26 mouse cellular contexts compared by ENCODE assay signal in genomic region chr1:61038223-61038622, GRCm38 (mm10).
DNase-seq lines count a peak whose midpoint lies in the region; ATAC-seq and TF ChIP-seq lines count a peak whose summit lies in the region.
"Had no signal": no experiment of that assay in that cellular context is flagged by ENCODE, and none has a peak within 500 bp of the region (broad histone marks: within the 10 kb centered on the region; RNA-seq: fewer than 3 reads in every experiment).

No protein-coding gene starts in this region.

- H3K4me2 ChIP-seq in midbrain, postnatal 0 days (ENCODE audit: low read depth, low read length, poor library complexity, severe bottlenecking) = no peak overlapping the region
- no peak overlapping the region for H3K4me2 ChIP-seq in limb, embryonic 14.5 days (replicated peaks; ENCODE audit: low read depth, low read length, severe bottlenecking)
- H3K4me2 ChIP-seq: forebrain, embryonic 13.5 days; heart, embryonic 13.5 days; hindbrain, embryonic 15.5 days; liver, embryonic 15.5 days; neural tube, embryonic 12.5 days had no signal

- no peak for TF ChIP-seq POLR2A in limb, embryonic 14.5 days (IDR thresholded peaks at IDR 0.05; ENCODE audit: borderline replicate concordance, extremely low read depth, insufficient read depth, insufficient read length)
- no peak for TF ChIP-seq POLR2A in kidney, adult 2 months (IDR thresholded peaks at IDR 0.05; ENCODE audit: low read depth, low read length)

- H3K9ac ChIP-seq in midbrain, postnatal 0 days (replicated peaks; ENCODE audit: low read length, poor library complexity, severe bottlenecking) = no peak overlapping the region
- no peak overlapping the region for H3K9ac ChIP-seq in limb, embryonic 14.5 days (ENCODE audit: low read depth, low read length, severe bottlenecking)
- H3K9ac ChIP-seq: forebrain, embryonic 13.5 days; heart, embryonic 13.5 days; hindbrain, embryonic 15.5 days; liver, embryonic 15.5 days; neural tube, embryonic 12.5 days had no signal

- 80% methylated on average over 4 of the region's 4 CpGs for WGBS in heart, embryonic 10.5 days
- WGBS in midbrain, postnatal 0 days = 59% methylated on average over 4 of the region's 4 CpGs
- 78% methylated on average over 4 of the region's 4 CpGs for WGBS in midbrain, embryonic 10.5 days
- WGBS in limb, embryonic 14.5 days = 65% methylated on average over 4 of the region's 4 CpGs
- WGBS in kidney, adult 2 months = 69% methylated on average over 4 of the region's 4 CpGs

- no peak overlapping the region for H3K4me3 ChIP-seq in heart, embryonic 10.5 days
- H3K4me3 ChIP-seq in midbrain, postnatal 0 days (ENCODE audit: low read depth, low read length) = no peak overlapping the region
- H3K4me3 ChIP-seq in midbrain, embryonic 10.5 days = no peak overlapping the region
- no peak overlapping the region for H3K4me3 ChIP-seq in limb, embryonic 14.5 days (replicated peaks; ENCODE audit: low read length)
- no peak overlapping the region for H3K4me3 ChIP-seq in kidney, adult 2 months (ENCODE audit: insufficient read depth, low read depth, low read length)
- H3K4me3 ChIP-seq: forebrain, embryonic 13.5 days; heart, embryonic 13.5 days; hindbrain, embryonic 15.5 days; layer of hippocampus, adult 2 months; liver, embryonic 15.5 days; megakaryocyte, embryonic 14.5 days; neural tube, embryonic 12.5 days had no signal

- DNase-seq in heart, postnatal 10 days = peak; percentile 18 to 25
- no peak for DNase-seq in heart, embryonic 10.5 days (ENCODE audit: low spot score)
- peak; percentile 28 for DNase-seq in midbrain, postnatal 0 days (ENCODE audit: low spot score)
- DNase-seq in midbrain, embryonic 10.5 days (ENCODE audit: low spot score) = no peak
- DNase-seq in limb, embryonic 14.5 days (ENCODE audit: low spot score) = peak; percentile 45
- DNase-seq in embryo, embryonic 11 days = no peak
- DNase-seq in kidney, adult 2 months = no peak
- DNase-seq: adrenal gland, postnatal 10 days; cerebellum, adult 2 months; cerebellum, postnatal 36 days; gastrocnemius, postnatal 10 days; heart, postnatal 36 days; kidney, adult 8-10 months; kidney, postnatal 25 days; liver; midbrain, embryonic 14.5 days; right cerebral cortex, postnatal 14 days; spleen, adult 18-20 months; thymus, postnatal 14 days had no signal

- intact Hi-C loops in heart, postnatal 10 days (cut with DNase I) = no loop called here

- H3K9me3 ChIP-seq in heart, embryonic 10.5 days = no peaks in the 10 kb centered on the region
- no peaks in the 10 kb centered on the region for H3K9me3 ChIP-seq in midbrain, postnatal 0 days (ENCODE audit: low read length)
- H3K9me3 ChIP-seq in midbrain, embryonic 10.5 days (replicated peaks) = no peaks in the 10 kb centered on the region
- H3K9me3 ChIP-seq in limb, embryonic 14.5 days (ENCODE audit: control insufficient read depth, low read length) = no peaks in the 10 kb centered on the region
- H3K9me3 ChIP-seq: forebrain, embryonic 13.5 days; heart, embryonic 13.5 days; hindbrain, embryonic 15.5 days; liver, embryonic 15.5 days; megakaryocyte, embryonic 14.5 days; neural tube, embryonic 12.5 days had no signal

- no peaks in the 10 kb centered on the region for H3K36me3 ChIP-seq in heart, embryonic 10.5 days
- H3K36me3 ChIP-seq in midbrain, postnatal 0 days (ENCODE audit: insufficient read depth, low read length) = no peaks in the 10 kb centered on the region
- no peaks in the 10 kb centered on the region for H3K36me3 ChIP-seq in midbrain, embryonic 10.5 days
- no peaks in the 10 kb centered on the region for H3K36me3 ChIP-seq in limb, embryonic 14.5 days (ENCODE audit: control insufficient read depth, insufficient read depth, low read length)
- H3K36me3 ChIP-seq in kidney, adult 2 months (ENCODE audit: control insufficient read depth, insufficient read depth, low read length) = no peaks in the 10 kb centered on the region
- H3K36me3 ChIP-seq: heart, embryonic 13.5 days; hindbrain, embryonic 15.5 days; liver, embryonic 15.5 days; neural tube, embryonic 12.5 days had no signal

- ATAC-seq in midbrain, postnatal 0 days (ENCODE audit: low FRiP score) = no peak
- ATAC-seq in limb, embryonic 14.5 days (ENCODE audit: low FRiP score, low read depth) = peak; percentile 70
- ATAC-seq: forebrain, embryonic 13.5 days had no signal

- H3K27ac ChIP-seq in heart, embryonic 10.5 days = no peak overlapping the region
- H3K27ac ChIP-seq in midbrain, postnatal 0 days (ENCODE audit: low read depth, low read length) = no peak overlapping the region
- H3K27ac ChIP-seq in midbrain, embryonic 10.5 days (replicated peaks) = no peak overlapping the region
- H3K27ac ChIP-seq in limb, embryonic 14.5 days (replicated peaks; ENCODE audit: low read depth, low read length) = no peak overlapping the region
- no peak overlapping the region for H3K27ac ChIP-seq in kidney, adult 2 months (ENCODE audit: insufficient read depth, low read depth, low read length)
- H3K27ac ChIP-seq: forebrain, embryonic 13.5 days; heart, embryonic 13.5 days; hindbrain, embryonic 15.5 days; layer of hippocampus, adult 2 months; liver, embryonic 15.5 days; neural tube, embryonic 12.5 days had no signal

- no peaks in the 10 kb centered on the region for H3K27me3 ChIP-seq in heart, embryonic 10.5 days (ENCODE audit: insufficient read depth, poor library complexity, severe bottlenecking)
- H3K27me3 ChIP-seq in midbrain, postnatal 0 days (ENCODE audit: insufficient read depth, low read length) = no peaks in the 10 kb centered on the region
- H3K27me3 ChIP-seq in midbrain, embryonic 10.5 days (ENCODE audit: low read depth, poor library complexity, severe bottlenecking) = no peaks in the 10 kb centered on the region
- no peaks in the 10 kb centered on the region for H3K27me3 ChIP-seq in limb, embryonic 14.5 days (ENCODE audit: control insufficient read depth, insufficient read depth, low read length)
- no peaks in the 10 kb centered on the region; the same call in 1 of the 2 replicates for H3K27me3 ChIP-seq in kidney, adult 2 months (replicated peaks; ENCODE audit: control insufficient read depth, insufficient read depth, low read length)
- H3K27me3 ChIP-seq: forebrain, embryonic 13.5 days; heart, embryonic 13.5 days; hindbrain, embryonic 15.5 days; liver, embryonic 15.5 days; megakaryocyte, embryonic 14.5 days; neural tube, embryonic 12.5 days had no signal

- no peak for TF ChIP-seq CTCF in midbrain, postnatal 0 days (IDR thresholded peaks at IDR 0.05)
- TF ChIP-seq CTCF in kidney, adult 2 months (conservative IDR thresholded peaks at IDR 0.05; ENCODE audit: insufficient read depth, insufficient read length, low read depth, low read length) = no peak

- no peaks in the 10 kb centered on the region for H3K4me1 ChIP-seq in heart, embryonic 10.5 days
- H3K4me1 ChIP-seq in midbrain, postnatal 0 days (ENCODE audit: insufficient read depth, low read length) = no peaks in the 10 kb centered on the region
- no peaks in the 10 kb centered on the region for H3K4me1 ChIP-seq in midbrain, embryonic 10.5 days
- peaks cover 8% of the 10 kb centered on the region for H3K4me1 ChIP-seq in limb, embryonic 14.5 days (ENCODE audit: control insufficient read depth, insufficient read depth, low read length)
- no peaks in the 10 kb centered on the region for H3K4me1 ChIP-seq in kidney, adult 2 months (ENCODE audit: control insufficient read depth, insufficient read depth, low read length)
- H3K4me1 ChIP-seq: forebrain, embryonic 13.5 days; heart, embryonic 13.5 days; hindbrain, embryonic 15.5 days; liver, embryonic 15.5 days; megakaryocyte, embryonic 14.5 days; neural tube, embryonic 12.5 days had no signal

Comparison
In these comparisons a context has a peak if more than half of its experiments do, and no peak if none do; other contexts are left out.
1. DNase-seq: peak in heart, postnatal 10 days (2 of 2), midbrain, postnatal 0 days (single experiment) and limb, embryonic 14.5 days (single experiment); none in heart, embryonic 10.5 days (single experiment), midbrain, embryonic 10.5 days (single experiment), embryo, embryonic 11 days (single experiment) and kidney, adult 2 months (single experiment).